Mouse (Mus musculus): Measurements from ENCODE around the gene Hmgb3. TPM values are rescaled to one million over a fixed set of nuclear protein-coding genes. Genes with fewer than 3 reads are reported as not detected.

Gene Hmgb3
- polyA plus RNA-seq, 1 experiment, result 25.9 TPM

- no peaks in the 10 kb centered on the region for H3K79me2 ChIP-seq (ENCODE audit: control insufficient read depth, insufficient read depth)
- no peaks in the 10 kb centered on the region for H3K36me3 ChIP-seq (ENCODE audit: control insufficient read depth, insufficient read depth)
- H3ac ChIP-seq (ENCODE audit: control insufficient read depth, insufficient read length), result no peak overlapping the region
- H3K4me3 ChIP-seq, result no peak overlapping the region
- H3K27me3 ChIP-seq (ENCODE audit: control insufficient read depth, insufficient read depth, insufficient read length), result no peaks in the 10 kb centered on the region
- no peak overlapping the region for H3K4me2 ChIP-seq (ENCODE audit: low read depth)
- TF ChIP-seq CEBPB (IDR thresholded peaks at IDR 0.05; ENCODE audit: insufficient read depth, poor library complexity, severe bottlenecking), result no peak
- TF ChIP-seq SRF (IDR thresholded peaks at IDR 0.05; ENCODE audit: control insufficient read depth, insufficient read length, low read depth), result no peak
- no peak for TF ChIP-seq TCF12 (IDR thresholded peaks at IDR 0.05; ENCODE audit: insufficient read depth, poor library complexity, severe bottlenecking)
- no peak for TF ChIP-seq POLR2A (IDR thresholded peaks at IDR 0.05; ENCODE audit: insufficient read length, low read depth)
- no peak for TF ChIP-seq POLR2AphosphoS2 (IDR thresholded peaks at IDR 0.05; ENCODE audit: insufficient read length, low read depth)
- no peak for TF ChIP-seq E2F4 (IDR thresholded peaks at IDR 0.05; ENCODE audit: insufficient read depth)
- TF ChIP-seq MAX (IDR thresholded peaks at IDR 0.05; ENCODE audit: low read depth), result no peak
Observed at GRCm38 (mm10) chrX:71532635-71533034, 23.1 kb upstream of the Hmgb3 start.

- Histone ChIP-seq H3K36me3 (ENCODE audit: control insufficient read depth, insufficient read depth) (no peaks in the 10 kb centered on the region), H3K4me2 (ENCODE audit: low read depth) (no peak overlapping the region), H3K27me3 (ENCODE audit: control insufficient read depth, insufficient read depth, insufficient read length) (no peaks in the 10 kb centered on the region), H3ac (ENCODE audit: control insufficient read depth, insufficient read length) (no peak overlapping the region), H3K79me2 (ENCODE audit: control insufficient read depth, insufficient read depth) (no peaks in the 10 kb centered on the region), H3K4me3 (no peak overlapping the region)
- TF ChIP-seq MAX (IDR thresholded peaks at IDR 0.05; ENCODE audit: low read depth) (no peak), MYOG (IDR thresholded peaks at IDR 0.05; ENCODE audit: control insufficient read depth in 1 of 3, insufficient read depth in 1 of 3, insufficient read length in 2 of 3, low read depth in 2 of 3) (no peak), TCF3 (IDR thresholded peaks at IDR 0.05; ENCODE audit: insufficient read length, low read depth) (no peak), E2F4 (IDR thresholded peaks at IDR 0.05; ENCODE audit: insufficient read depth) (no peak), USF1 (IDR thresholded peaks at IDR 0.05; ENCODE audit: low read depth) (no peak)
Observed at GRCm38 (mm10) chrX:71534102-71534501, 21.6 kb upstream of the Hmgb3 start.

- Histone ChIP-seq H3ac (ENCODE audit: control insufficient read depth, insufficient read length) (no peak overlapping the region), H3K27me3 (ENCODE audit: control insufficient read depth, insufficient read depth, insufficient read length) (no peaks in the 10 kb centered on the region), H3K4me3 (no peak overlapping the region), H3K4me2 (ENCODE audit: low read depth) (no peak overlapping the region), H3K79me2 (ENCODE audit: control insufficient read depth, insufficient read depth) (no peaks in the 10 kb centered on the region), H3K36me3 (ENCODE audit: control insufficient read depth, insufficient read depth) (no peaks in the 10 kb centered on the region)
- no peak for TF ChIP-seq MYOG (IDR thresholded peaks at IDR 0.05; ENCODE audit: control insufficient read depth in 1 of 3, insufficient read depth in 1 of 3, insufficient read length in 2 of 3, low read depth in 2 of 3)
- TF ChIP-seq CEBPB (IDR thresholded peaks at IDR 0.05; ENCODE audit: insufficient read depth, poor library complexity, severe bottlenecking), result no peak
- TF ChIP-seq TCF3 (IDR thresholded peaks at IDR 0.05; ENCODE audit: insufficient read length, low read depth), result no peak
- TF ChIP-seq E2F4 (IDR thresholded peaks at IDR 0.05; ENCODE audit: insufficient read depth), result no peak
- TF ChIP-seq MYOD1 (IDR thresholded peaks at IDR 0.05; ENCODE audit: control insufficient read depth in 1 of 3, insufficient read length in 2 of 3, low read depth in 2 of 3), result no peak
- TF ChIP-seq POLR2A (IDR thresholded peaks at IDR 0.05; ENCODE audit: insufficient read length, low read depth), result no peak
- TF ChIP-seq SRF (IDR thresholded peaks at IDR 0.05; ENCODE audit: control insufficient read depth, insufficient read length, low read depth), result no peak
- no peak for TF ChIP-seq MAX (IDR thresholded peaks at IDR 0.05; ENCODE audit: low read depth)
- TF ChIP-seq REST (IDR thresholded peaks at IDR 0.05; ENCODE audit: insufficient read depth, insufficient read length), result no peak
- TF ChIP-seq POLR2AphosphoS2 (IDR thresholded peaks at IDR 0.05; ENCODE audit: insufficient read length, low read depth), result no peak
- TF ChIP-seq TCF12 (IDR thresholded peaks at IDR 0.05; ENCODE audit: insufficient read depth, poor library complexity, severe bottlenecking), result no peak
- no peak for TF ChIP-seq USF1 (IDR thresholded peaks at IDR 0.05; ENCODE audit: low read depth)
Observed at GRCm38 (mm10) chrX:71537791-71538190, 17.9 kb upstream of the Hmgb3 start.

- TF ChIP-seq E2F4 (IDR thresholded peaks at IDR 0.05; ENCODE audit: insufficient read depth) (no peak), TCF12 (IDR thresholded peaks at IDR 0.05; ENCODE audit: insufficient read depth, poor library complexity, severe bottlenecking) (no peak), POLR2AphosphoS2 (IDR thresholded peaks at IDR 0.05; ENCODE audit: insufficient read length, low read depth) (no peak), MYOD1 (IDR thresholded peaks at IDR 0.05; ENCODE audit: control insufficient read depth in 1 of 3, insufficient read length in 2 of 3, low read depth in 2 of 3) (no peak), TCF3 (IDR thresholded peaks at IDR 0.05; ENCODE audit: insufficient read length, low read depth) (no peak), MYOG (IDR thresholded peaks at IDR 0.05; ENCODE audit: control insufficient read depth in 1 of 3, insufficient read depth in 1 of 3, insufficient read length in 2 of 3, low read depth in 2 of 3) (no peak), USF1 (IDR thresholded peaks at IDR 0.05; ENCODE audit: low read depth) (no peak)
- Histone ChIP-seq H3K79me2 (ENCODE audit: control insufficient read depth, insufficient read depth) (no peaks in the 10 kb centered on the region), H3K36me3 (ENCODE audit: control insufficient read depth, insufficient read depth) (no peaks in the 10 kb centered on the region), H3K4me2 (ENCODE audit: low read depth) (no peak overlapping the region), H3K4me3 (no peak overlapping the region), H3K27me3 (ENCODE audit: control insufficient read depth, insufficient read depth, insufficient read length) (no peaks in the 10 kb centered on the region), H3ac (ENCODE audit: control insufficient read depth, insufficient read length) (no peak overlapping the region)
Observed at GRCm38 (mm10) chrX:71540821-71541510, 14.8 kb upstream of the Hmgb3 start.

- Histone ChIP-seq H3K36me3 (ENCODE audit: control insufficient read depth, insufficient read depth) (no peaks in the 10 kb centered on the region), H3K4me3 (no peak overlapping the region), H3K27me3 (ENCODE audit: control insufficient read depth, insufficient read depth, insufficient read length) (peaks cover 3% of the 10 kb centered on the region), H3ac (ENCODE audit: control insufficient read depth, insufficient read length) (no peak overlapping the region), H3K79me2 (ENCODE audit: control insufficient read depth, insufficient read depth) (no peaks in the 10 kb centered on the region), H3K4me2 (ENCODE audit: low read depth) (no peak overlapping the region)
- TF ChIP-seq CEBPB (IDR thresholded peaks at IDR 0.05; ENCODE audit: insufficient read depth, poor library complexity, severe bottlenecking), result no peak
- no peak for TF ChIP-seq POLR2AphosphoS2 (IDR thresholded peaks at IDR 0.05; ENCODE audit: insufficient read length, low read depth)
- TF ChIP-seq SRF (IDR thresholded peaks at IDR 0.05; ENCODE audit: control insufficient read depth, insufficient read length, low read depth), result no peak
- TF ChIP-seq POLR2A (IDR thresholded peaks at IDR 0.05; ENCODE audit: insufficient read length, low read depth), result no peak
- TF ChIP-seq TCF3 (IDR thresholded peaks at IDR 0.05; ENCODE audit: insufficient read length, low read depth), result no peak
- TF ChIP-seq MAX (IDR thresholded peaks at IDR 0.05; ENCODE audit: low read depth), result no peak
- no peak for TF ChIP-seq E2F4 (IDR thresholded peaks at IDR 0.05; ENCODE audit: insufficient read depth)
- TF ChIP-seq MYOD1 (IDR thresholded peaks at IDR 0.05; ENCODE audit: control insufficient read depth in 1 of 3, insufficient read length in 2 of 3, low read depth in 2 of 3), result no peak
- no peak for TF ChIP-seq REST (IDR thresholded peaks at IDR 0.05; ENCODE audit: insufficient read depth, insufficient read length)
Observed at GRCm38 (mm10) chrX:71544731-71545130, 11.0 kb upstream of the Hmgb3 start.
